12 mouse cellular contexts compared by ENCODE assay signal in the genomic region with DNA sequence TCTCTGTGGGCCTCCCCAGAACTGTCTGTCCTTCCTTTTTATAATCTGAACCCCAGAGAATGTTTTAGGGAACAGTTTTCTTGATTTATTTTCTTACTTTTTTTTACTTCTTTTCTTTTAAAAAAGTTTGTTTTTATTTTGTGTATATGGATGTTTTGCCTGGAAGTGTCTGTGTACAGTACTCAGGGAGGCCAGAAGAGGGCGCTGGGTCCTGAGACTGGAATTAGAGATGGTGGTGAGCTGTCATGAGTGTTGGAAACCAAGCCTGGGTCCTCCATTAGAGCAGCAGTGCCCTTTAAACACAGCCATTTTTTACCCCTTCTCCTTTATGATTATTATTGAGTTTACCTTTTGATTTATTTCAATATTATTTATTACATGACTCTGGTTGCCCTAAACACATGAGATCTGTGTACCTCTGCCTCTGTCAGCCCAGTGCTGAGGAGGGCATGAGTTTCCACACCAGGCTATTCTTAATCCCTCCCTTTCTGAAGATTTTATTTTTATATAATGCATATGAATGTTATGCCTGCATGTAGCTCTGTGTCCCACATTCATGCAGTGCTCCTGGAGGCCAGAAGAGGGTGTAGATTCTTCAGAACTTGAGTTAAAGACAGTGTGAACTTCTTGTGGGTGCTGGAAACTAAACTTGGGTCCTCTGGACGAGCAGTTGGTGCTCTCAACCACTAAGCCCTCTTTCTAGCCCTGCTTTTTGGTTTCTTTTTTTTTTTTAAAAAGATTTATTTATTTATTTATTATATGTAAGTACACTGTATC. TPM values are rescaled to one million over a fixed set of nuclear protein-coding genes. Genes with fewer than 3 reads are reported as not detected.
DNase-seq lines count a peak whose midpoint lies in the region; ATAC-seq and TF ChIP-seq lines count a peak whose summit lies in the region.
"Had no signal": no experiment of that assay in that cellular context is flagged by ENCODE, and none has a peak within 500 bp of the region (broad histone marks: within the 10 kb centered on the region; RNA-seq: fewer than 3 reads in every experiment).

No protein-coding gene starts in this region.

- no peak overlapping the region for H3K27ac ChIP-seq in layer of hippocampus, adult 2 months
- H3K27ac ChIP-seq in CH12.LX (ENCODE audit: insufficient read depth, low read depth) = no peak overlapping the region
- H3K27ac ChIP-seq: heart, embryonic 13.5 days; limb, embryonic 12.5 days had no signal

- ATAC-seq in CD4-positive, CD25-positive, alpha-beta regulatory T cell, adult 4 months = no peak
- ATAC-seq: activated CD4-positive, CD25-positive, alpha-beta regulatory T cell, adult 4 months; hindbrain, embryonic 16.5 days had no signal

- H3K4me3 ChIP-seq in layer of hippocampus, adult 2 months = no peak overlapping the region
- H3K4me3 ChIP-seq in CH12.LX (replicated peaks in 1 of 3; ENCODE audit: low read depth in 2 of 3, low read length in 2 of 3, poor library complexity in 1 of 3) = no peak overlapping the region
- H3K4me3 ChIP-seq: heart, embryonic 13.5 days; limb, embryonic 12.5 days had no signal

- peak; percentile 60 for TF ChIP-seq CTCF in layer of hippocampus, adult 2 months (conservative IDR thresholded peaks at IDR 0.05)
- peak; percentile 39 to 56; a peak in 3 of 4 replicates for TF ChIP-seq CTCF in CH12.LX (conservative IDR thresholded peaks at IDR 0.05 in 1 of 2, IDR thresholded peaks at IDR 0.05 in 1 of 2; ENCODE audit: low read depth in 2 of 2, low read length in 2 of 2)
- TF ChIP-seq CTCF in brain, embryonic 14.5 days (IDR thresholded peaks at IDR 0.05; ENCODE audit: borderline replicate concordance, extremely low read depth, insufficient read depth, insufficient read length) = peak; percentile 44; the same call in 1 of the 2 replicates

- TF ChIP-seq EP300 in CH12.LX (IDR thresholded peaks at IDR 0.05; ENCODE audit: low read length) = no peak

- in situ Hi-C loops in CH12.LX (cut with MboI; ENCODE audit: low pct_ligation_motif_present, low pct_unique_long_range_greater_than_20kb, low sequenced_read_pairs) = no loop called here

- no peak overlapping the region for H3K9ac ChIP-seq in CH12.LX (ENCODE audit: insufficient read depth, low read depth)
- H3K9ac ChIP-seq: heart, embryonic 13.5 days; limb, embryonic 12.5 days had no signal

- no peaks in the 10 kb centered on the region for H3K9me3 ChIP-seq in CH12.LX (replicated peaks; ENCODE audit: low read length)
- H3K9me3 ChIP-seq: heart, embryonic 13.5 days; limb, embryonic 12.5 days had no signal

- H3K4me2 ChIP-seq in CH12.LX (ENCODE audit: insufficient read depth, low read depth, poor library complexity, severe bottlenecking) = no peak overlapping the region
- H3K4me2 ChIP-seq: heart, embryonic 13.5 days; limb, embryonic 12.5 days had no signal

- TF ChIP-seq POLR2A in CH12.LX (IDR thresholded peaks at IDR 0.05; ENCODE audit: low read depth, low read length) = no peak
- no peak for TF ChIP-seq POLR2A in brain, embryonic 14.5 days (IDR thresholded peaks at IDR 0.05; ENCODE audit: borderline replicate concordance, extremely low read depth, insufficient read depth, insufficient read length, poor library complexity, severe bottlenecking)

- H3K79me2 ChIP-seq in CH12.LX (replicated peaks; ENCODE audit: control insufficient read depth, extremely low read depth, insufficient read depth, poor library complexity, severe bottlenecking) = peaks cover 25% of the 10 kb centered on the region

- dilution Hi-C loops in CH12.LX (cut with MboI; ENCODE audit: extremely low pct_ligation_motif_present, extremely low pct_unique_long_range_greater_than_20kb, low sequenced_read_pairs) = no loop called here

- DNase-seq in CD4-positive, CD25-positive, alpha-beta regulatory T cell, adult 2 months (ENCODE audit: low read depth, low spot score) = peak; percentile 53
- no peak for DNase-seq in layer of hippocampus, adult 2 months (ENCODE audit: low spot score in 2 of 2)
- DNase-seq in layer of hippocampus, postnatal 14 days (ENCODE audit: low spot score in 2 of 2) = no peak
- DNase-seq in CH12.LX (ENCODE audit: extremely low read depth) = no peak
- no peak for DNase-seq in brain, embryonic 14.5 days (ENCODE audit: low read depth)
- no peak for DNase-seq in adrenal gland, adult 2 months
- no peak for DNase-seq in spleen, postnatal 36 days (ENCODE audit: low spot score in 2 of 2)

- H3K4me1 ChIP-seq in CH12.LX (ENCODE audit: control insufficient read depth in 1 of 2, insufficient read depth in 2 of 2) = peaks cover 0 to 28% of the 10 kb centered on the region in 2 experiments; a peak in 2 of 4 replicates

- H3K36me3 ChIP-seq in CH12.LX (replicated peaks in 1 of 2; ENCODE audit: control insufficient read depth in 1 of 2, insufficient read depth in 1 of 2, low read length in 1 of 2) = peaks cover 49 to 66% of the 10 kb centered on the region in 2 experiments

- H3K27me3 ChIP-seq in CH12.LX (replicated peaks) = no peaks in the 10 kb centered on the region
- H3K27me3 ChIP-seq: heart, embryonic 13.5 days; limb, embryonic 12.5 days had no signal

- peak; percentile 6 for TF ChIP-seq RAD21 in CH12.LX (IDR thresholded peaks at IDR 0.05; ENCODE audit: low read depth, low read length)

TF ChIP-seq in CH12.LX, 34 proteins besides CTCF, POLR2A, EP300 and RAD21:
- TF ChIP-seq ZC3H11A (IDR thresholded peaks at IDR 0.05; ENCODE audit: low read depth, low read length) (no peak), ZNF384 (IDR thresholded peaks at IDR 0.05; ENCODE audit: low read depth, low read length) (no peak), GABPA (IDR thresholded peaks at IDR 0.05; ENCODE audit: insufficient replicate concordance, low read depth, low read length) (no peak), ZMIZ1 (IDR thresholded peaks at IDR 0.05; ENCODE audit: low read depth, low read length) (no peak), ETS1 (conservative IDR thresholded peaks at IDR 0.05; ENCODE audit: low read depth, low read length) (no peak), MYC (IDR thresholded peaks at IDR 0.05; ENCODE audit: low read depth, low read length) (no peak), CHD2 (IDR thresholded peaks at IDR 0.05; ENCODE audit: low read length) (no peak), MXI1 (IDR thresholded peaks at IDR 0.05; ENCODE audit: low read depth, low read length) (no peak)

RNA-seq across cellular contexts. Expression of gene Poldip2, which starts 3.7 kb away (rescaled TPM):
- polyA plus RNA-seq in CD4-positive, CD25-positive, alpha-beta regulatory T cell, adult 4 months (2017; shearing (Covaris generic)) = 10 to 100 TPM; 13.9 to 19.9 TPM
- total RNA-seq in layer of hippocampus, adult 2 months (2021) = 100 to 1,000 TPM; 121 to 122 TPM
- total RNA-seq in layer of hippocampus, postnatal 14 days (2021) = 100 to 1,000 TPM; 118 to 120 TPM
- total RNA-seq in CH12.LX (2012; rRNA removed) = 103 and 119 TPM in 2 replicates
- 93.5 and 102 TPM in 2 replicates for total RNA-seq in CH12.LX (2014; rRNA removed)
- 144 and 151 TPM in 2 replicates for polyA plus RNA-seq in CH12.LX (2012; ENCODE audit: insufficient read length, low read depth)
- polyA plus RNA-seq in brain, embryonic 14.5 days (2012; rRNA removed) = 106 and 117 TPM in 2 replicates
- total RNA-seq in adrenal gland, adult 2 months (2021) = 100 to 1,000 TPM; 151 to 168 TPM
- 94.8 and 108 TPM in 2 replicates for polyA plus RNA-seq in adrenal gland, adult 2 months (2012; rRNA removed)

RNA-seq across cellular contexts. Expression of gene Tmem199, which starts 3.8 kb away (rescaled TPM):
- 10 to 100 TPM; 51.4 to 71.8 TPM for polyA plus RNA-seq in CD4-positive, CD25-positive, alpha-beta regulatory T cell, adult 4 months (2017; shearing (Covaris generic))
- total RNA-seq in layer of hippocampus, adult 2 months (2021) = 10 to 100 TPM; 44.2 to 45.7 TPM
- 10 to 100 TPM; 36.0 to 40.7 TPM for total RNA-seq in layer of hippocampus, postnatal 14 days (2021)
- total RNA-seq in CH12.LX (2012; rRNA removed) (80.4 and 93.6 TPM in 2 replicates), CH12.LX (2014; rRNA removed) (109 and 118 TPM in 2 replicates)
- polyA plus RNA-seq in CH12.LX (2012; ENCODE audit: insufficient read length, low read depth) = 67.3 and 75.5 TPM in 2 replicates
- 49.9 and 65.5 TPM in 2 replicates for polyA plus RNA-seq in brain, embryonic 14.5 days (2012; rRNA removed)
- total RNA-seq in adrenal gland, adult 2 months (2021) = 10 to 100 TPM; 22.0 to 26.8 TPM
- polyA plus RNA-seq in adrenal gland, adult 2 months (2012; rRNA removed) = 6.9 and 8.8 TPM in 2 replicates

RNA-seq across cellular contexts. Expression of gene Sebox, which starts 12.5 kb away (rescaled TPM):
- polyA plus RNA-seq in CD4-positive, CD25-positive, alpha-beta regulatory T cell, adult 4 months (2017; shearing (Covaris generic)) = not detected
- total RNA-seq in layer of hippocampus, adult 2 months (2021) = 1 to 10 TPM; 4.5 to 4.7 TPM
- 1 to 10 TPM; 3.9 to 4.5 TPM for total RNA-seq in layer of hippocampus, postnatal 14 days (2021)
- total RNA-seq in CH12.LX (2012; rRNA removed) (not detected in 2 replicates), CH12.LX (2014; rRNA removed) (not detected in 2 replicates)
- not detected in 2 replicates for polyA plus RNA-seq in CH12.LX (2012; ENCODE audit: insufficient read length, low read depth)
- 0.15 and 0.32 TPM in 2 replicates for polyA plus RNA-seq in brain, embryonic 14.5 days (2012; rRNA removed)
- not detected for total RNA-seq in adrenal gland, adult 2 months (2021)
- polyA plus RNA-seq in adrenal gland, adult 2 months (2012; rRNA removed) = not detected in 2 replicates
- polyA plus RNA-seq: activated CD4-positive, CD25-positive, alpha-beta regulatory T cell, adult 4 months; heart, embryonic 13.5 days; limb, embryonic 12.5 days had no signal

RNA-seq across cellular contexts. Expression of gene Vtn, which starts 16.8 kb away (rescaled TPM):
- not detected for polyA plus RNA-seq in CD4-positive, CD25-positive, alpha-beta regulatory T cell, adult 4 months (2017; shearing (Covaris generic))
- total RNA-seq in layer of hippocampus, adult 2 months (2021) = 10 to 100 TPM; 59.6 to 69.2 TPM
- 10 to 100 TPM; 65.7 to 71.5 TPM for total RNA-seq in layer of hippocampus, postnatal 14 days (2021)
- total RNA-seq in CH12.LX (2012; rRNA removed) (not detected in 2 replicates), CH12.LX (2014; rRNA removed) (not detected in 2 replicates)
- polyA plus RNA-seq in CH12.LX (2012; ENCODE audit: insufficient read length, low read depth) = not detected in 2 replicates
- 68.0 and 125 TPM in 2 replicates for polyA plus RNA-seq in brain, embryonic 14.5 days (2012; rRNA removed)
- 1 to 10 TPM; 3.0 to 7.7 TPM for total RNA-seq in adrenal gland, adult 2 months (2021)
- polyA plus RNA-seq in adrenal gland, adult 2 months (2012; rRNA removed) = 1.8 and 2.8 TPM in 2 replicates
- polyA plus RNA-seq: activated CD4-positive, CD25-positive, alpha-beta regulatory T cell, adult 4 months had no signal

RNA-seq across cellular contexts. Expression of gene Sarm1, which starts 18.2 kb away (rescaled TPM):
- polyA plus RNA-seq in CD4-positive, CD25-positive, alpha-beta regulatory T cell, adult 4 months (2017; shearing (Covaris generic)) = 1 to 10 TPM in 1 of 2 experiments, under 1 TPM in 1; 0.63 to 1.3 TPM
- total RNA-seq in layer of hippocampus, adult 2 months (2021) = 10 to 100 TPM; 39.2 to 45.4 TPM
- 10 to 100 TPM; 51.0 to 53.2 TPM for total RNA-seq in layer of hippocampus, postnatal 14 days (2021)
- total RNA-seq in CH12.LX (2012; rRNA removed) = 0.55 and 0.84 TPM in 2 replicates
- 0.31 and 0.50 TPM in 2 replicates for total RNA-seq in CH12.LX (2014; rRNA removed)
- 0.94 and 1.1 TPM in 2 replicates for polyA plus RNA-seq in CH12.LX (2012; ENCODE audit: insufficient read length, low read depth)
- polyA plus RNA-seq in brain, embryonic 14.5 days (2012; rRNA removed) = 43.3 and 53.5 TPM in 2 replicates
- total RNA-seq in adrenal gland, adult 2 months (2021) = 1 to 10 TPM; 5.3 to 8.2 TPM
- polyA plus RNA-seq in adrenal gland, adult 2 months (2012; rRNA removed) = 2.3 and 3.0 TPM in 2 replicates

Comparison
In these comparisons a context has a peak if more than half of its experiments do, and no peak if none do; other contexts are left out.
1. RNA of gene Sebox, which starts 12.5 kb away (total RNA-seq): 4.5 to 4.7 TPM in layer of hippocampus, adult 2 months and 3.9 to 4.5 TPM in layer of hippocampus, postnatal 14 days; not detected in CH12.LX and not detected in adrenal gland, adult 2 months; every median in the first group is over 4 times any median in the second.
2. Peak in every context shown above with its lines, with median percentiles within 50 percentile points of each other: CTCF ChIP-seq.